Mouse (Mus musculus) urinary bladder, adult 18-20 months (tissue): Measurements from ENCODE around the gene Olfr6.
"Not testable (repeated sequence)": the region's sequence is repeated elsewhere in the genome, so short reads cannot be mapped to it uniquely, and the experiment has no call there.

ENCODE experiments used
- DNase-seq, 2 experiments: peaks; one replicate each; pipeline ENCODE4 v3.0.0; 2022; ENCODE audit warnings: low spot score in 2 of 2, mixed read lengths in 2 of 2

Olfr6 gene

GRCm38 (mm10) chr7:106963837-106964236 lies at the start of gene Olfr6:
TSS of gene Olfr6 (minus strand) at chr7:106963937.
- DNase-seq = no peak

DNA sequence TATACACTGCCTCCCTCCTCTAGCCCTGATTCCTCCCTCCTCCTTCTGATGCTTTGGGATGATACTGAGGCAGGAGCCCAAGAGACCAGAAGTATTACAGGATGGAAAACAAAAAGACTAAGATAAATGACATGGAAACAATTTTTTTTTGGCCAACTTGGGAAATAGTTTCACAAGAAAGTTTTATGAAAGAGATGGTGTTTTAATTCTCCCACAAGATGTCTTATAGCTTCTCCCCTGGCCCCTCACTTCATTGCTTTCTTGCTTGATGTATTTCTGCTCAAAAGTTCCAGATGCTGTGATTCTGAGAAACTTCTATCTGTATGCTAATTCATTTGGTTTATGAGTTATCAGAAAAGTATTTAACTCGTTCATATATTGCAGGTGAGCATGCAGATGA lies 42.2 kb upstream of the Olfr6 start, which contains the start of gene Olfr2:
TSS of gene Olfr2 (minus strand) at position 101 of the 400 bp plus-strand sequence.
- no peak for DNase-seq

DNA sequence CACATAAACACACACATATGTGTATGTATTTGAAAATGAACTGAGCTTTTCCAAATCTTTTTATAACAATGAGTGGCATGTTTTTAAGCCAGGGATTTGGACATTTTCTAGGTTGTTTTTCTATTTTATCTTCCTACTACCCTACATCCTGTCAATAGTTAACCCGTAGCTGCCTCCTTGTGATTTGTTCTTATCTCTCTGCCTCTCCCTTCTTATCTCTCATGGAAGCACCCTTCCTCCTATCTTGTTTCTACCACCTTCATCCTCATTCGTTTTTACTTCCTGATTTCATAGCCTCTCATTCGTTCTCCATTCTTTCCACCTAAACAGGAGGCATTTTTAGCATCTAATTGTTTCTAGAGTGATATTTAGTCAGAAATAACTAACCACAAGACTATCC lies 40.4 kb upstream of the Olfr6 start:
- no peak for DNase-seq

- no peak for DNase-seq
These were observed 37.1 kb upstream of the Olfr6 start for GRCm38 (mm10) chr7:107000798-107001197.

DNA sequence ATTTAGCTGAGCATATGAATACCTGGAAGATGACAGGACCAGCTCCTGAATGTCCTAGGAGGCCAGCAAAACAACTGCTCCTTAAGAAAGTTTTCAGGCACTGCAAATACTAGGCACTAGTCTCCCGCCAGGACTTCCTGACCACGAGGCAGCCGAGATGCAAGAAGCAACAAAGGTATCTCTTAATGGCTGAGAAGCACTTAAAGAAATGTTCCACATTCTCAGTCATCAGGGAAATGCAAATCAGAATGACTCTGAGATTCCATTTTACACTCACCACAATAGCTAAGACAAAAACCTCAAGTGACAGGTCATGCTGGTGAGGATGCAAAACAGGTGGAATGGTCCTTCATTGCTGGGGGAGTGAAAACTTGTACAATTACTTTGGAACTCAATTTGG lies 21.5 kb upstream of the Olfr6 start:
- no peak for DNase-seq

GRCm38 (mm10) chr7:106975353-106975752 lies 11.6 kb upstream of the Olfr6 start, which contains the start of gene Olfr711:
TSS of gene Olfr711 (minus strand) at chr7:106975453.
- DNase-seq = no peak

DNA sequence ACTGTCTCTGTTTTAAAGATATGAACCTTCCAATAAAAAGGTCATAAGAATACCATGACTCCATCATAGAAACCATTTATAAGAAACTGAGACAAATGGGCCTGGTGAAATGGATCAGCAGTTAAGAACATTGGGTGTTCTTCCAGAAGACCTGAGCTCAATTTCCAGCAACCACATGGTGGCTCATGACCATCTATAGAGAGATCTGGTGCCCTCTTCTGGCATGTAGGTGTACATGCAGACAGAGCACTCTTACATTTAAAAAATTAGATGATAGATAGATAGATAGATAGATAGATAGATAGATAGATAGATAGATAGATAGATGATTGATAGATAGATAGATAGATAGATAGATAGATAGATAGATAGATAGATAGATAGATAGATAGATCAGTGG lies 3.8 kb upstream of the Olfr6 start:
- DNase-seq = not testable (repeated sequence)

- DNase-seq = no peak
These were observed 15.5 kb downstream of the Olfr6 start, which contains the start of gene Olfr710 for GRCm38 (mm10) chr7:106948212-106948611. TSS of gene Olfr710 (minus strand) at chr7:106948312.

DNA sequence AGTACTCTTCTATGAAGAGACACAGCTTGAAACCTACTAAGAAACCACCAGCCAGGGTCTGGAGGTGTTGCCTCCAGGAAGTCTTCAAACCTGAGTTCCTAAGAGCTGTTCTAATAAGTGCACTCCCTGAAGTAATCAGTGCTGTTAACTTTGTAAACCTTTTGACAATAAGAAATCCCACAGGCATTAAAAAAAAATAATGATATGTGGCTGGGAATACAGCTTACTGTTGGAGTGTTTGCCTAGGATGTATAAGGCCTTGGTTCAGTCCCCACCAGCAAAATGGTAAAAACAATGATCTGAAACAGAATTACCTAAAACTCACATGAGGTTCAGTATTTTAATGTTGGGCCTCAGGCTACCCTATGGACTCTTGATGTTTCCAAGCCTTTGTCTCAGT lies 31.6 kb downstream of the Olfr6 start, which contains the start of gene Olfr709-ps1:
TSS of gene Olfr709-ps1 (minus strand) at position 101 of the 400 bp plus-strand sequence.
- DNase-seq = no peak

- not testable (repeated sequence) for DNase-seq
These were observed 42.8 kb downstream of the Olfr6 start for GRCm38 (mm10) chr7:106920961-106921360.

GRCm38 (mm10) chr7:106907676-106908075 lies 56.1 kb downstream of the Olfr6 start, which contains the start of gene Olfr1532-ps1:
TSS of gene Olfr1532-ps1 (plus strand) at chr7:106908001.
- no peak for DNase-seq
